Mouse (Mus musculus): ENCODE data around the gene Chd4. TPM values are rescaled to one million over a fixed set of nuclear protein-coding genes. Genes with fewer than 3 reads are reported as not detected.

The Chd4 gene
- total RNA-seq, 2 experiments from 2014 or later = 105 to 111 TPM

DNA sequence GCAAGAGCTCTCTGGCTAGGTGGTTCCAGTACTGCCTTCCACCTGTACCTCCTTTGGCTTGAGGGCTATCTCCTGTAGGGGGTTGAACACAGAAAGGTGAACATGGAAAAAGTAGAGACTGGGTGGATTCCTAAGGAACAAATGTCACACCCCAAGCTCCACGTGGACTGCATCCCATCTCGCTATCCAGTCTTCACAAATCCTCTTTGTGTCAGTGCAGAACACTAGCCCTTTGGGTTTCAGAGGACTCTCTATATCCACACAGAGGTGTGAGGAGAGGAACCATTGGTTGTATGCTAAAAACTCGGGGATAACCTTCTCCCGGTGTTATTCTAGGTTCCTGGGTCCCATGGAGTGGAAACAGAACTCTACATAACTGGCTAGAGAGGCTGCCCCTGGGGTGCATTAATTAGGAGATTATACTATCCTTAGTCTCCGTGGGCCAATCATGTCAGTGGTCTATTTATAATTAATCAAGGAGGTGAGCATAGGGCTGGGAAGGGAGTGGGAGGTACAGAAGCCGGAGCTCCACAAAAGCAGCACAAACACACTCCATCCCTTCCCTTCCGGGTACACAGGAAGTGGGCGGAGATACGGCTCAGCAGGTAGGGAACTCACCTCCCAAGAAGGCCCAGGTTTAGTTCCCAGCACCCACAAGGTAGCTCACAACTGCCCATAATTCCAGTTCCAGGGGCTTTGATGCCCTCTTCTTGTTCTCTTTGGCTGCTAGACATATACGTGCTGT is 5.3 kb upstream of the Chd4 start:
- no peak for DNase-seq

DNA sequence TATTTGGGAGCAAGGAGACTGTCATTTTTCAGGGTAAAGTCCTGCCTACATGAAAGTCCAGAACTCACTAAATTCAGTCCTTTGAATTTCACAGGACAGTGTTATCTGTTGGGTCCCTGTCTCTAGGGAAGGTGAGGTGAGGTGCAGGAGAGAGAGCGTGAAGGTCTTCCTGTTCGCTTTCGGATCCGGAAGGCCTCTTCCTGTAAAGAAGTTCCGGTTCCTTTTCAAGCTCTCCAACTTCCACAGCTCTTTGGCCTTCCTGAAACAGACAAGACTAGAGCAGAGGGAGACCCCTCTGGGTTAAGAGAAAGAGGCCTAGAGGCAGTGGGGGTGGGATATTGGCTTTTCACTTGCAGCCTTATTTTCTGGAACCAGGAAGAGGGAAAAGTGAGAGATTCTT is 3.4 kb upstream of the Chd4 start:
- DNase-seq = no peak

DNA sequence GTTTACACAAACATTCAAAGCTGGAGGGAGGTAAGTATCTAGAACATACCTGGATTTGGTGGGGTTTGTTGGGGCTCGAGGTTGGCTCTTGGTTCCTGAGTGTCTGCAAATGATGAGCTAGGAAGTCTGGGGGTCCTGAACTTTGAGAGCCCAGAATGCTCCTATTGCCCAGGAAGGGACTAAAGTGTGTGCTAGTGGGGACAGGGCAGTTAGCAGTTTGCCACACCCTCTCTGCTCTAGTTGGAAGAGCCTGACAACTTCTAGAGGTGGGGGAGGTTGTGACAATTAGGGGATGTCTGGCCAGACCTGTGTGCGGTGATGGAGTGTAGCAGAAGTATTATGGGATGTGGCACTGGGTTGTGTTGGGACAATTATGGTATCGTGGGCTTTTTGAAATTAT is 938 bp upstream of the Chd4 start:
- DNase-seq = no peak

DNA sequence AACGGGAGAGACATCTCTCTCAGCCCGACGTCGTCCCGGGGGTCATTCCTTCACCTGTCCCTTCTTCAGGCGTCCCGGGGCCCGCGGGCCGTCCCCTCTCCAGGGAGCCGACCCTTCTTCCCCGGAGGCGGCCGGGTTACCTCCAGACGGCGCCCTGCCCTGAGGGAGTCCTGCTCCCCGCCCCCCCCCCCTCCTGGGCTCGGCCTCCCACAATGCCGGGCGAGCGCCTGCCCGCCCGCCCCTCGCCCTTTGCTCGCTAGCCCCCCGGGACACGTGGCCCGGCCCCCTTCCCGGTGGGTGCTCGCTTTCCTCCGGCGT is 457 bp downstream of the Chd4 start:
- DNase-seq = no peak

DNA sequence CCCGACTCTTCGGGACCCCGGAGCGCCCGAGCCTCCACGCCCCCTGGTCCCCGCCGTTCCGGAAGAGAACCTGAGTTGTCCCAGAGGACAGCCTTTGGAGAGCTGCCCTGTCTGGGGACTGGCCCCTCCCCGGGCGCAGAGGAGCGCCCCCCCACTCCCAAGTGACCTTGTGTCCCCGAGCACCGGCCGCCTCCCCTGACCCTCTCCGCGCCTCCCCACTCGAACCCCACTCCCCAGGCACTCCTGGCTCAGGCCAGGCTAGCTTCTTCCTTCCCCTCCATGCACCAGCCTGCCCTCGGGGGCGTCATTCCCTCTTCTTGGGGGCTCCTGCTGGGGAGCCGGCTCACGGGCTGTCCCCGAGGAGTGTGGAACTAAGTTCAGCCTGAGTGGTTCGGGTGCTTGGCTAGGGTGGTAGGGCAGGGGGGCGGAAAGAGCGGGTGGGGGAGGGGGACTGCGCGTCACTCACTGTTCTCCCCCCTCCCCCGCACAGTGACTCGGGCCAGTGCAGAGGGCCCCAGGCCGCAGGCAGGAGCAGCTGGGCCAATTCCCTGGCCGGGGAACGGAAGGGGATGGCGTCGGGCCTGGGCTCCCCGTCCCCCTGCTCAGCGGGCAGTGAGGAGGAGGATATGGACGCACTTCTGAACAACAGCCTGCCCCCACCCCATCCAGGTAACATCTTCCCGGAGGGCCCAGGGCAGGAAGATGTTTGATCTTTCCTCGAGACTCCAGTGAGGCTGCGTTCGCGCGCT is 990 bp downstream of the Chd4 start:
- DNase-seq = peak; percentile 76 to 77

DNA sequence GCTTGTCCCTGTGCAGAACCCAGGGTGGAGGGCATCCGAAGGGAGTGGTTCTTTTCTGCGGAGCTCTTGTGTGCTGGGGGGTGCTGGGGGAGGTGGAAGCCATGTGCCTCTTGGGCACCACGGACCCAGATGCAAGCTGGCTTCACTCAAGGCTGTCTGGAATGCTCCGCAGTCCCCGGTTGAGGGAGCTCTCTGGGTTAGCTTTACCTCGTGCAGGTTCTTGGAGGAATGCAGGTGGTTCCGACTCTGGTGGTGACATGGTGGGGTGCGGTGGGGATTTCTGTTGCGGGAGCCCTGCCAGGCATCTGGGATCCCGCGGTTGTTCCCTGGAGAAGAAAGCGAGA is 1.5 kb downstream of the Chd4 start:
- DNase-seq = no peak

DNA sequence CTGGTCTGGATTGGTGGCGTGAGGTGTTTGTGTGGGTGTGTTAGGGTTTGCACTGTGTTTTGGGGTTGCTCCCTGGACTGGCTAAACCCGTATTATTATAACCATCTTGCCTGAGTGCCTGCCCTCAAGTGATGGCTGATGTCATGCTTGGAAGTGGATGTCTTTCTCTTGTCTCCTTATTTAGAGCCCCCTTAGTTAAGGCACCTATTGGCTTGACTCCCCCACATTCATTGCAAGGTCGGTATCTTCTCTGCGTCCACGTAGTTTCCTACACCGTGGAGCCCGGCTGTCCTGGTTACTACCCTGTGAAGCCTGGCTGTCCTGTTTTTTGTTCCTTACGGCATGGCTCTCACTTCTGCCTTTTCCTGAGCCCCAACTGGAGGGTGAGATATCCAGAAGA is 2.2 kb downstream of the Chd4 start:
- no peak for DNase-seq

DNA sequence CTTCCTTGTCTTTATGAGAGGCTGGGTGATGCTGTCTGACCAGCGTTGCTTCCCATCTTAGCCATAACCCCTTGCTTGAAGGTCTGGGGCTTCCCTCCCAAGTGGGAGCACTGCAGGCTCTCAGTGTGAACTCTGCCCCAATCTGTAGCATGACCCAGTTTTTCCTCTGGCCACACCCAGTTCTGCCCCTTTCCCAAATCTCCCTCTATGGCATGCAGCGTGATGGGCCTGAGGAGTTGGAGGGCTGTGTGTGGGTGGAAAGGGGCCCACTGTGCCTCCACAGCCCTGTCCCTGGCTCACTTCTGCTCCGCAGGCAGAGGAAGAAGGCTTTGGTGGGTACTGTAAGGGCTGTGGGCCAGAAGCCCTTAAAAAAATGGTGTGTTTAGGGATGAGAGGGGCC is 2.7 kb downstream of the Chd4 start:
- DNase-seq = peak; percentile 29 to 44

DNA sequence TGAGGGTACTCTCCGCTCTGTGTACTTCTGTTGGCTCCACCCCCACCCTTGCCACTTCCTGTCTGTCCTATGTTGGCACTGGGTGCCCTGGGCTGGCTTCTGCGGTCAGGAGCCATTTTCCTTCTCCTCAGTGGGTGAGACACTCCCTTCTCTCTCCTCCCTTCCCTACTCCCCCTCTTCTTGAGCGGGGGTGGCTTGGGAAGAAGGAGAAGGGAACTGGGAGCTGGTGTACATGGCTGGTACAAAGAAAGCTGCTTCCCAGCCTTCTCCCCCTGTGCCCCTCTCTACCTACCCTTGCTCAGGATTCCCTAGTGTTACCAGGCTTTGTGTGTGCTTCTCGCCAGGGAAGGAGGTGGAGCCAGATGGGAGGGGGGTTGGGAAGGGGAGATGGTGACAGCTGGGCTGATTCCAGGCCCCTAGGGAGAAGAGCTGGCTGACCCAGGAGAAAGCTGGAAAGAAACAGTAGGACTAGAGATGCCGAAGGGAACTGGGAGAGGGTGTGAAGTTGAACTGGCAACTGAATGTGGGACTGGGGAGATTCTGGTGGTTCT is 3.7 kb downstream of the Chd4 start:
- DNase-seq = peak; percentile 56 to 73

DNA sequence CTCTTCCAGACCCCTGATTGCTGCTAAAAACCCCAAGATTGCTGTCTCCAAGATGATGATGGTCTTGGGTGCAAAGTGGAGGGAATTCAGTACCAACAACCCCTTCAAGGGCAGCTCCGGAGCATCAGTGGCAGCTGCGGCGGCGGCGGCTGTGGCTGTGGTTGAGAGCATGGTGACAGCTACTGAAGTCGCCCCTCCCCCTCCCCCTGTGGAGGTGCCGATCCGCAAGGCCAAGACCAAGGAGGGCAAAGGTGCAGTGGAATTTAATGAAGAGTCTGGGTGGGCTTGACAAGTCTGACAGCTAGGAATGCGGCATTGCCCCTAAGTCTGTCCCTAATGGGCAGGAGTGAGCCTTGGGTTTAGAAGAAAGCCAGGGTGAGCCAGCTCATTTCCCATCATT is 5.7 kb downstream of the Chd4 start:
- no peak for DNase-seq

DNA sequence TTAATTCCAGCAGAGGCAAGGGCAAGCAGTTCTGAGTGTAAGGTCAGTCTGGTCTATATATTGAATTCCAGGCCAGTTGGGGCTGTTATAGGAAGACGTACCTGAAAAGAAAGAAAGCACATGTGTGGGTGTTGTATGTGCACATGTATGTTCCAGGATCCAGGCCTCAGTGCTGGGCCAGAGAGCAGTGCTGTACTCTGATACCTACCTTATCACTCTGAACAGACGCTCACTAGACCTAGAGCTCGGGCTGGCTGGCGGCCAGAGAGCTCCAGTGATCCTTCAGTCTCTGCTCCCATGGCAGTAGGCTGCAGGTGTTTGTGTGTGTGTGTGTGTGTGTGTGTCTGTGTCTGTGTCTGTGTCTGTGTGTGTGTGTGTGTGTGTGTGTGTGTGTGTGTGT is 8.4 kb downstream of the Chd4 start:
- DNase-seq = no peak

DNA sequence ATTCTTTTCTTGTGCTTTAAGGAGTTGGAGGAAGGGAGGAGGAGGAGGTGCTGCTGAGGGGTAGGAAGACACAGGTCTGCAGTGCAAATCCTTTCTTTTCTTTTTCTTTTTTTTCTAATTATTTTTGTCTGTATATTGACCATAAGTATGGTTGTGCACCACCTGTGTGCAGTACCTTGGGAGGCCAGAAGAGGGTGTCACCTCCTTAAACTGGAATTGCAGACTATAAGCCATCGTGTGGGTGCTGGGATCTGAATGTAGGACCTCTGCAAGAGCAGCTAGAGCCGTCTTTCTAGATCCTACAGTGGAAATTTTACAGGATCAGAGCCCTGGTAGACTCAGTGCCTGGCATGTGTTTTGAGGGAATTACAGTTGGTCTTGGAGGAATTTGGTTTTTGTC is 11.9 kb downstream of the Chd4 start:
- DNase-seq = no peak

DNA sequence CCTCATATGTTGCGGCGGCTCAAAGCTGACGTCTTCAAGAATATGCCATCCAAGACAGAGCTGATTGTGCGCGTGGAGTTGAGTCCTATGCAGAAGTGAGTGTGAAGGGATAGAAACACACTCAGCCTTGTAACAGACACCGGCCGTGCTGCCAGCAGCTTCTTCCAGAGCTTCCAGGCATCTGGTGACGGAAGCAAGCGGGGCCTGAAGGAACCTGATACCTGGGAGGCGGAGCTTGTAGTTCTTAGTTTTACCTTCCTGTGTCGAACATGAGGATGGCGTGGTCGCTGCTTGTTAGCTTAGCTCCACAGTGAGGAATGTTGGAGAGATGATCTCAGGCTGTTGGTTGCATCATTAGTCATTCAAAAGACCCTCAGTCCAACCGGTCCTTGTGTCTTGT is 13.6 kb downstream of the Chd4 start:
- DNase-seq = no peak

DNA sequence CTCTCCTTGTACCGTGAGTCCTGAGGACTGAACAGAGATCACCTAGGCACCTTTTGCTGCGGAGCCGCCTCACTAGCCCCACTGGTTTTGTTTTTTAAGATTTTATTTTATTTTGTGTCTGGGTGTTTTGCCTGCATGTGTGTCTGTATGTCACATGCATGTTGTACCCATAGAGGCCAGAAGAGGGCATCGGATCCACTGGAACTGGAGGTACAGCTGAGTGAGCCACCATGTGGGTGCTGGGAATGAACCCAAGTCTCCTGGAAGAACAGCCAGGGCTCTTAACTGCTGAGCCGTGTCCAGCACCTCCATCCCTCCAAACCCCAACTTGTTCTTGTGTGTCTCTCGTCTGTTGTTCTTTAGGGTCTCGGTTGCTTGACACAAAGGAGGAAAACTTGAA is 15.1 kb downstream of the Chd4 start:
- peak; percentile 29 to 54 for DNase-seq

DNA sequence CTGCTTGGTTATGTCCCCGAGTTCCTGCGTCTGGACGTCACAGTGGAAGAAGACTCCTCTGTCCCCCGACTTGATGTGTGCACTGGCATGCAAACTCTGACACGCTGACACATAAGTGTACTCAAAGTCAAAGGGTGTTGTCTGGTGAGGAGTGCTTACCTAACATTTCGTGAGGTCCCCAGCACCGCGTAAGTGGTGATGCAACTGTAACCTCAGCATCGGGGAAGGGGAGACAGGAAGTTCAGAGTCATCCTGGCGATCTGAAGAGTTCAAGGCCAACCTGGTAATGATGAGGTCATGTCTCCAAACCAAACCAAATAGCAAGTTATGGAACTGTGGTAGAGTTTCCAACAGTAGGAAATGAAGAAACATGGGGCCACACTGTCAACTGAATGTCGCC is 16.8 kb downstream of the Chd4 start:
- no peak for DNase-seq

DNA sequence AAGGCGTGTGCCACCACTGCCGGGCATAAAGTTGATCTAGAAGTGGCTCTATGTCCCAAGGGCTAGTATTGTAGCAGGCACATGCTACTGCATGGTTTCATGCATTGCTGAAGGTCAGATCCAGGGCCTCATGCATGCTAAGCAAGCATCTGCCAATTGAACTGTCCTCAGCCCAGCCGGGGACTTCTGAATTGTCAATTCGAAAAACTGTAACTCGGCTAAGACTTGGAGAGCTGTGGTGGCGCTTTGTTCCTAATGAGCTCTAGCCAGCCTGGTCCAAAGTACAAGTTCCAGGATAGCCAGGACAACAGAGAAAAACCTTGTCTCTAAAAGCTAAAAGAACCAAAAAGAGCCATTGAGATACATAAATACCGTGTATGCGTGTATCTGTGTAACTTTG is 23.6 kb downstream of the Chd4 start:
- no peak for DNase-seq

DNA sequence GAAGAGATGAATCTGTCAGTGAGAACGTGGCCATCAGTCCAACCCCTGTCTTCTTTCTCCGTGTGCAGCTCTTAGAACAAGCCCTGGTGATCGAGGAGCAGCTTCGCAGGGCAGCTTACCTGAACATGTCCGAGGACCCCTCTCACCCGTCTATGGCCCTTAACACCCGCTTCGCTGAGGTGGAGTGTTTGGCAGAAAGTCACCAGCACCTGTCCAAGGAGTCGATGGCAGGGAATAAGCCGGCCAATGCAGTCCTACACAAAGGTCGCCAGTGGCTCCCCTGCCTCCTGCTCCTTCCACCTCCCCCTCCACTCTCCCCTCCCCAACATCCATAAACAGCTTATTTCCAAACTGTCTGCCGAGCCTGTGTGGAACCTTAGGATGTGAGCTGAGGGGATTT is 32.9 kb downstream of the Chd4 start:
- DNase-seq = no peak

DNA sequence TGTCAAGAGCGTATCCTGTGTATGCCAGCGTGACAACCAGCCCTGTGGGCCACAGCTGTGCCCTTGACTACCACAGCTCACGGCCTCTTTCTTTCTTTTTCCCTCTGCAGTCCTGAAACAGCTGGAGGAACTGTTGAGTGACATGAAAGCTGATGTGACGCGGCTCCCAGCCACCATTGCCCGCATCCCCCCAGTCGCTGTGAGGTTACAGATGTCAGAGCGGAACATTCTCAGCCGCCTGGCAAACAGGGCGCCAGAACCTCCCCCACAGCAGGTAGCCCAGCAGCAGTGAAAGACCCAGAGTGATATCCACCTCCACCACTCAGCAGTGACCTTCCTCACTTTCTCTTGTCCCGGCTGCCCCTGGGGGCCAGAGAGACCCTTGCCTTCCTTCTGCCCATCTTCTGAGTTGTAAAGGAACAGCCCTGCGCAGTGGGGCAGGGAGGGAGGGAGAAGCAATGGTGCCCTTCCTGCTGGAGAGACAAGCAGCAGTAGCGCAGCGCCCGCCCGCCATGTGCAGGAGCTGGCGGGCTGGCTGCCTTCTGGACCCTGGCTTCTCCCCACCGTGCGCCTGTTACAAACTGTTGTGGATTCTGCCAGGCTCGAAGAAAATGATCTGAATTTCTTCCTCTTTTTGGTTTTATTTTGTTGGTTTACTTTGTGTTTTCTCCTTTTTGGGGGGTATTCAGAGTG is 34.1 kb downstream of the Chd4 start:
- DNase-seq = no peak

DNA sequence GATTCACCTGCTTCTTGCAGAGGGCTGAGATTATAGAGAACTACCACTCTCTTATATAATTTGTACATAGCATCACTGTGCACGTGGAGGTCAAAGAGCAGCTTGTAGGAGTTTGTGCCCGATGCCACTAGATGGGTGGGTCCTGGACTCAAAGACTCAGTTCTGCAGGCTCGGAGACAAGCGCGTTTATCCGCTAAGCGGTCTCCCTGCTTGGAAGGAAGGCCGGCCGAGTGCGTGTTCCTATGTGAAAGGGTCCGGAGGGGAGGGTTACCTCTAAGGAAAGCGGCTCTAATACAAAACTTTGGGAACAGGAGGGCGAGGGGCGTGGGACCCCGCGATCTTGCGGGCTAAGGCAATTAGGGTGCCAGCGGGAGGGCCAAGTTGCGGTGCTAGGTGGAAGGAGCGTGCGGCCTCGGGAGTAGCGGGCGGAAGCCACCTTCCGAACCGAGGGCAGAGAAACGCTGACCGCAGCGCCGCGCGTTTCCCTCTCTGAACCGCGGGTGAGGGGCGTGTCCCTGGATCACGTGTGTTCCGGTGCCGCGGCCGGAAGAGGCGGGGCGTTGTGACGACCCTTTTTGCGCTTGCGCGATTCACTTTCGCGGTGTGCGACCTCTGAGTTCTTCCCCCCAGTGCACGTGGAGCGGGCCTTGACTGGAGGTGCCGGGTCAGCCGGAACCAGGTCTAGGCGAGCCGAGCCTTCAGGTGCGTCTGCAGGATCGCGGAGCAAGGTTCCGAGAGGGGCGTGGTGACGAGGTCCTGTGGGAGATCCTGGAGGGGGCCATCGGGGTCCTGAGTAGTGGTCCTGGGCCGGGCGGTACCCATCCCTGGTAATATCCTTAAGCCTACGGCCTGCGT is 35.7 kb downstream of the Chd4 start, which contains the start of gene Nop2:
Nop2 (plus strand) TSS at position 608 of the 855 bp plus-strand sequence.
- peak; percentile 90 for DNase-seq

DNA sequence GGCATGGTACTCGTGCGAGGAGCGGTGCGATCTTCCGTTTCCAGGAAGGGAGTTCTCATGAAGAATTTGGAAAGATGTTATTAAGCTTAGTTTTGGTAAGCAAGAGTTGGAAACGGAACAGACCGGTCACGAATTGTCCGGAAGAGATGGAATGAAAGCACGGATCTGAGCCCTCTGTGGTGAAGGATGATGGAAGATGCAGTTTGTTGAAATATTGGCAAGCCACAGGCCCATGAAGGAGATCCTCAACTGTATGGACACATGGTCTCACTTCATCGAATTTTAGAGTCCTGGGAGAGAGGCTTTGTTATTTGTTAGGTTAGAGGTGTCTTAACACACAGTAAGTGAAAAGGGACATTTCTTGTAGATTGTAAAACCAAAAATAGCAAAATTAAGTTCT is 36.7 kb downstream of the Chd4 start:
- DNase-seq = no peak

DNA sequence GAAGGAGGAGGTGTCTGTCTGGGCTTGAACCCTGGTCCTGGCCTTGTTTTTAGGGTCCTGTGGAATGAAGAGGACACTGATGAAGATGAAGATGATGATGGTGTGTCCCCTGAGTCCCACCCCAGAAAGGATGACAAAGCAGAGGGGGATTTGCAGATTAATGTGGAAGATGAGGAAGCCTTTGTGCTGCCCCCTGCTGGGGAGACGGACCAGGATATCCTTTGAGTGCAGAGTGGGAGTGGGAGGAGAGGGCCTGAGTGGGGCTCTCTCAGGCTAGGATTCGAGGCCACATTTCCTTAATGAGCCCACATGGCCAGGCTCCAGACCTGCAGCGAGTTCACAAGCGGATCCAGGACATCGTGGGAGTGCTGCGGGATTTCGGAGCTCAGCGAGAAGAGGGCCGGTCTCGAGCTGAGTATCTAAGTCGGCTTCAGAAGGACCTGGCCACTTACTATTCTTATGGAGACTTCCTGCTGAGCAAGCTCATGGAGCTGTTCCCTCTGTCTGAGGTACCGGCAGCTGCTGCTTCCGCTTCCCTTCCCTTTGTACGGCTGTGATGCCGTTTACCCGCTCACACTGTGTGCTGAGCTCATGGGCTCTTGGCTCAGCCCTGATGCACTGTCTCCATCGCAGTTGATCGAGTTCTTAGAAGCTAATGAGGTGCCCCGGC is 41.4 kb downstream of the Chd4 start:
- peak; percentile 43 to 65 for DNase-seq

DNA sequence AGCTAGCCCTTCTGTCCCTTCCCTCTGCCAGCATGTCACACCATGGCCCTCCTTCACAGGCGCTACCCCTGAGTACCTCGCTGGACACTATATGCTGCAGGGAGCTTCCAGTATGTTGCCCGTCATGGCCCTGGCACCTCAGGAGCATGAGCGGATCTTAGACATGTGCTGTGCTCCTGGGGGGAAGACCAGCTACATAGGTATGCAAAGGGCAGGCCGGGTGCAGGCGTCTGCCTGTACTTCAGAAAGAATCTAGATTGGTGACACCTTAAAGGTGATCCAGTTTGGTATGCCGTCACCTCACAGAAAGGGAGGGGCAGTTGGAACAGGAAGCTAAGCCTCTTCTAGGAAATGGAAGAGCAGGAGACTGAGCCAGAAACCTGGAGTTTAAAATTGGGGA is 44.0 kb downstream of the Chd4 start:
- no peak for DNase-seq
